Mouse (Mus musculus): ENCODE measurements around the gene Ninj2. TPM values are rescaled to one million over a fixed set of nuclear protein-coding genes. Genes with fewer than 3 reads are reported as not detected.

Ninj2 gene
- polyA plus RNA-seq, 1 experiment from 2014 or later = not detected

DNA sequence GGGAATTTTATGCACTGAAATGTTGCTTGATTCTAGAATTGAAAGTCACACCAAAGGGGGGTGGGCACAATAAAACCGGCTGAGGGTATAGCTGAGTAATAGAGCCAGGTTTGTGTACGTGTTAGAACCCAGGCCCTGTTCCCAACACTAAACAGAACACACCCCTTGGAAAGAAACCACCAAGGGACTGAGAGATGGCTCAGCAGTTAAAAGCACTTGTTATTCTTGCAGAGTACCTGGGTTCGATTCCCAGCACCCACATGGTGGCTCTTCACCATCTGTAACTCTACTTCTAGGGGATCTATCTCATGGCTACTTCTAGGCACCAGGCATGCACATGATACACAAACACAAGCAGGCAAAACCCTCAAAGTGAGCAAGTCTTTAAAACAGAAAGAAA lies 20.7 kb downstream of the Ninj2 start:
- peaks cover 10% of the 10 kb centered on the region for H3K4me1 ChIP-seq
- H3K27me3 ChIP-seq = no peaks in the 10 kb centered on the region
- no peaks in the 10 kb centered on the region for H3K9me3 ChIP-seq
- no peaks in the 10 kb centered on the region for H3K36me3 ChIP-seq
- H3K9ac ChIP-seq (replicated peaks) = no peak overlapping the region
- no peak overlapping the region for H3K4me3 ChIP-seq
- 98% methylated on average over 3 of the region's 3 CpGs for WGBS
- H3K4me2 ChIP-seq (replicated peaks) = no peak overlapping the region
- no peak for ATAC-seq (replicated peaks)
- H3K27ac ChIP-seq (replicated peaks) = no peak overlapping the region

DNA sequence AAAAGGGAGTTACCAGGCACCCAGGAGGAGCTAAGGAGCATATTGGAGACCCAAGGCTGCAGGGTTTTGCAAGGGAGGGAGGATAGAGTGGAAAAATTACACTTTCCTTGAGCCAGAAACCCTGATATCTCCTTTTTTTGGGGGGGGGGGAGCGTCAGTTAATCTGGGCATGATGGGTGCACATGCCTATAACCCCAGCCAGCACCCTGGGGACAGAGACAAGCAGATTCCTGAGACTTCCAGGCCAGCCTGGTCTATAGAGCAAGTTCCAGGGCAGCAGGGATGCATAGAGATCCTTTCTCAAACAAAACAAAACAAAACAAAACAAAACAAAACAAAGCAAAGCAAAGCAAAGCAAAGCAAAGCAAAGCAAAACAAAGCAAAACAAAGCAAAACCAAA lies 21.1 kb downstream of the Ninj2 start:
- peaks cover 10% of the 10 kb centered on the region for H3K4me1 ChIP-seq
- WGBS = 71% methylated on average over 1 of the region's 1 CpGs

DNA sequence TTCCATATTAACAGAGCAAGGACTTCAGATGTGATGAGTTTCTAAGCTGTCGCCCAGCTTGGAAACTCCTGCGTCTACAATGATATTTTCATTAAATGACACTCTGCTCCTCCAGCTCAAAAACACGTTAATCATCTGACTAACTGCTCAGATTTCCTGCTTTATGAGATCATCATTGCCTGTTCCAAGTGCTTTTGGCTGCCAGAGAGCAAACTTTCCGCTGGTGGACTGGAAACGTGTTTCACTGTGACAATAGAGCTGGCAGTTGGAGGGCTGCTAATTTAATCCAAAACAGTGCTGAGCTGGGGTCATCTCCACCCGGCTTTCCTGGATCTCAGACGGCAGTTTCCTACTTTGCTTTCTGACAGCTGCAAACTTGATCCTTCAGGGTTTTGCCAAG lies 21.5 kb downstream of the Ninj2 start:
- Histone ChIP-seq H3K36me3 (no peaks in the 10 kb centered on the region), H3K27me3 (no peaks in the 10 kb centered on the region), H3K4me2 (replicated peaks) (no peak overlapping the region), H3K4me3 (no peak overlapping the region), H3K27ac (replicated peaks) (no peak overlapping the region), H3K9me3 (no peaks in the 10 kb centered on the region), H3K9ac (replicated peaks) (no peak overlapping the region), H3K4me1 (peaks cover 10% of the 10 kb centered on the region)
- 11% methylated on average over 7 of the region's 7 CpGs for WGBS
- ATAC-seq (replicated peaks) = no peak

More for the DNA sequence above, 21.1 kb downstream of the Ninj2 start:
- Histone ChIP-seq H3K4me3 (no peak overlapping the region), H3K27ac (replicated peaks) (no peak overlapping the region), H3K36me3 (no peaks in the 10 kb centered on the region), H3K4me2 (replicated peaks) (no peak overlapping the region), H3K27me3 (no peaks in the 10 kb centered on the region), H3K9me3 (no peaks in the 10 kb centered on the region), H3K9ac (replicated peaks) (no peak overlapping the region)
- ATAC-seq (replicated peaks) = no peak

DNA sequence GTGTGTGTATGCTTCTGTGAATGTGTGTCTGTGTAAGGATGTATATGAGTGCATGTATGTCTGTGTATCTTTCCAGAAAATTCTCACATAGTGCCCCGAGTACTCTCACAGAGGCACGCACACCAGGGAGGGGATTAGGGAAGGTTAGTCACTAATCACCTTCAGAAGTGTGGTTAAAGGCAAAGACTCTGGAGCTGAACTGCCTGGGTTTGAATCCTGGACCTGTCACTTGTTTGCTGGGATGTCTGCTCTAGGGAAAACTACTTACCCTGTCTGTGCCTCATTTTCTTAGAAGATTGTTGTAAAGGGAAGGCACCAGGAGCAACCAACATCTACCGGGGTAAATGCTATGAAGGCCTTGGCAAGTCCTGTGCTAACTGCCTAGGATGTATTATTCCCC lies 22.3 kb downstream of the Ninj2 start:
- Histone ChIP-seq H3K4me3 (no peak overlapping the region), H3K36me3 (no peaks in the 10 kb centered on the region), H3K27ac (replicated peaks) (no peak overlapping the region), H3K9ac (replicated peaks) (no peak overlapping the region), H3K9me3 (no peaks in the 10 kb centered on the region), H3K27me3 (no peaks in the 10 kb centered on the region), H3K4me1 (peaks cover 10% of the 10 kb centered on the region), H3K4me2 (replicated peaks) (no peak overlapping the region)
- ATAC-seq (replicated peaks) = no peak
- 37% methylated on average over 3 of the region's 3 CpGs for WGBS

DNA sequence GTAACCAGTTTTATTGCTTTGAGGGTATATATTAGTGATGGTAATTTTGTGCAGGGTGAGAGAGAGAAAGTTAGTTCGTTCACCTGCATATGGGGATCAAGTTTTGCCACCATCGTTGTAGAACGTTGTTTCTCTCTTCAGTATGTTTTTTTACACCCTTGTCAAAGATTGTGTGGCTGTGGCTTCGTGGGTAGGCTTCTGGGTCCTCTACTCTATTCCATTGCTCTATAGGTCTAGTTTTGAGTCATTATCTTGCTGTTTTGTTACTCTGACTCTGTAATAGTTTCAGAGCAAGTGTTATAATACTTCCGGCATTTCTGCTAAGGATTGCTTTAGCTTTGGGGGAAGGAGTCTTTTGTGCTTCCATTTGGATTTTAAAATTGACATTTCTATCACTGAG lies 26.7 kb downstream of the Ninj2 start:
- Histone ChIP-seq H3K4me3 (no peak overlapping the region), H3K36me3 (no peaks in the 10 kb centered on the region), H3K27ac (replicated peaks) (no peak overlapping the region), H3K9me3 (no peaks in the 10 kb centered on the region), H3K4me1 (no peaks in the 10 kb centered on the region), H3K9ac (replicated peaks) (no peak overlapping the region), H3K4me2 (replicated peaks) (no peak overlapping the region), H3K27me3 (no peaks in the 10 kb centered on the region)
- ATAC-seq (replicated peaks) = no peak
- 81% methylated on average over 5 of the region's 5 CpGs for WGBS

DNA sequence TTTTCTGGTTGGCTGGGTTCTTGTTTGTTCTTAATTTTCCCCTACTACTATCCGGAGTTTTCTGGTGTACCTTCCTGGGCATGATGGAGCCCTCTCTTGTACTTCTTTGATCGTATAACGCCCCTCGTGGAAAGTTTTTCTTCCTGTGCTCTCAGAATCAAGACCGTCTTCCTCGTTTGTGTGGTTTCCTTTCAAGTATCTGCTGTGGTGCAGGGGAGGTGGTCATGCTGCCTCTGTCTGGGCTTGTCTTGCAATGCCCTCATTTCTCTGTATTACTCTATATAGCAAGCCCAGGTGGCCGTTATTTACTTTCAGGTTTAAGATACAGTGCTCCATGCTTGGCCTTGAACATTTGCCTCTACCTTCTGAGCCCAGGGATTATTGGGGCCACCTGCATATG lies 31.5 kb downstream of the Ninj2 start:
- 91% methylated on average over 7 of the region's 7 CpGs for WGBS
- no peaks in the 10 kb centered on the region for H3K9me3 ChIP-seq
- no peaks in the 10 kb centered on the region for H3K36me3 ChIP-seq
- H3K27me3 ChIP-seq = no peaks in the 10 kb centered on the region
- H3K9ac ChIP-seq (replicated peaks) = no peak overlapping the region
- no peak overlapping the region for H3K4me2 ChIP-seq (replicated peaks)
- H3K4me1 ChIP-seq = no peaks in the 10 kb centered on the region
- no peak overlapping the region for H3K4me3 ChIP-seq
- ATAC-seq (replicated peaks) = no peak
- no peak overlapping the region for H3K27ac ChIP-seq (replicated peaks)

DNA sequence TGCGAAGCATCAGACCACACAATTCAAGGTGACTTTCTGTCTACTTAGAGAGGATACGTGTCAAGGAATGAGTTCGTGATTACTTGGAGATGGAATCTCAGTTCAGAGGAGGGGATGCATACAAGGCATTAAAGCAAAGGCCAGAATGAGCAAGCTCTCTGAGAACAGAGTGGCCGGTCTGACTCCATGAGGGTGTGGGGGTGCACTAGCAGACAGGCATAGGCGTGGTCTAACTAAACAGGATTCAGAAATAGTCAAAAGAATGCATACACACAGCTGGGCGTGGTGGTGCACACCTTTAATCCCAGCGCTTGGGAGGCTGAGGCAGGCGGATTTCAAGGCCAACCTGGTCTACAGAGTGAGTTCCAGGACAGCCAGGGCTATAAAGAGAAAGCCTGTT lies 33.3 kb downstream of the Ninj2 start:
- H3K4me1 ChIP-seq = no peaks in the 10 kb centered on the region
- no peaks in the 10 kb centered on the region for H3K9me3 ChIP-seq
- H3K27ac ChIP-seq (replicated peaks) = no peak overlapping the region
- 94% methylated on average over 8 of the region's 8 CpGs for WGBS
- no peak overlapping the region for H3K4me2 ChIP-seq (replicated peaks)
- no peak for ATAC-seq (replicated peaks)
- no peaks in the 10 kb centered on the region for H3K36me3 ChIP-seq
- no peak overlapping the region for H3K9ac ChIP-seq (replicated peaks)
- no peak overlapping the region for H3K4me3 ChIP-seq
- no peaks in the 10 kb centered on the region for H3K27me3 ChIP-seq

DNA sequence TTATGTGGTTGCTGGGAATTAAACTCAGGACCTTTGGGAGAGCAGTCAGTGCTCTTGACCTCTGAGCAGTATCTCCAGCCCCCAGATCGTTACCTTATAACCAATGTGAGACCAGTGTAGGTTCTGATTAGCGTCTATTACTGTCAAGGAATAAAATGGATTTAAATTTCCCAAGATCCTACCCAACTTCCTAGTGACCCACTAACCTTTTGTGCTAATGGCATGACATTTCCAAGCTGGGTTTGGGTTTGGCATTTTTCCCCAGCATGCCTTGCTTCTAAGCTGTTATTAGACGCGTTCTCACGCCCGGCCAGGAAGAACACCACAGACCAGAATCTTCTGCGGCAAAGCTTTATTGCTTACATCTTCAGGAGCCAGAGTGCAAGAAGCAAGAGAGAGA lies 34.2 kb downstream of the Ninj2 start:
- no peak for ATAC-seq (replicated peaks)
- H3K36me3 ChIP-seq = no peaks in the 10 kb centered on the region
- no peak overlapping the region for H3K4me2 ChIP-seq (replicated peaks)
- H3K27ac ChIP-seq (replicated peaks) = no peak overlapping the region
- WGBS = 96% methylated on average over 7 of the region's 7 CpGs
- H3K9ac ChIP-seq (replicated peaks) = no peak overlapping the region
- H3K4me3 ChIP-seq = no peak overlapping the region
- no peaks in the 10 kb centered on the region for H3K27me3 ChIP-seq
- no peaks in the 10 kb centered on the region for H3K9me3 ChIP-seq
- H3K4me1 ChIP-seq = no peaks in the 10 kb centered on the region

DNA sequence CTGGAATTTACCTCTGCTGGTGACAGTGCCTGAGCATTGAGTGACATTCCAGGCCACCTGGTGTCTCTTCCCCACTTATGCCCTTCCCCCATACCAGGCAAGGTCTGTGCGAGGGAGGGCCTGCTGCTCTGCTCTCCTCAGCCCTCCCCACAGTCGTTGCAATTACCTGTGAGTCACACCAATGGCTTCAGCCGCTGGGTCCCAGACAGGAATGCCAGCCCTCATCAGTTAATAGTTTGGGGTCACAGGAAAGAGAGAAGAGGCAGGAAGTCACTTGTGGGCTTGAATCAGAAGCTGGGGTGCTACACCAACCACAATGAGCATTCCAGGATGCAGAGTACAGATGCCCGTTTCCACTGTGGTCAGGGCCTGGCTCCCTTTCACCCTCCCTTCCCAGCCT lies 41.6 kb downstream of the Ninj2 start:
- Histone ChIP-seq H3K4me2 (replicated peaks) (no peak overlapping the region), H3K9me3 (no peaks in the 10 kb centered on the region), H3K4me3 (no peak overlapping the region), H3K9ac (replicated peaks) (no peak overlapping the region), H3K27me3 (no peaks in the 10 kb centered on the region), H3K27ac (replicated peaks) (no peak overlapping the region), H3K4me1 (no peaks in the 10 kb centered on the region), H3K36me3 (no peaks in the 10 kb centered on the region)
- WGBS = 80% methylated on average over 4 of the region's 4 CpGs
- no peak for ATAC-seq (replicated peaks)

DNA sequence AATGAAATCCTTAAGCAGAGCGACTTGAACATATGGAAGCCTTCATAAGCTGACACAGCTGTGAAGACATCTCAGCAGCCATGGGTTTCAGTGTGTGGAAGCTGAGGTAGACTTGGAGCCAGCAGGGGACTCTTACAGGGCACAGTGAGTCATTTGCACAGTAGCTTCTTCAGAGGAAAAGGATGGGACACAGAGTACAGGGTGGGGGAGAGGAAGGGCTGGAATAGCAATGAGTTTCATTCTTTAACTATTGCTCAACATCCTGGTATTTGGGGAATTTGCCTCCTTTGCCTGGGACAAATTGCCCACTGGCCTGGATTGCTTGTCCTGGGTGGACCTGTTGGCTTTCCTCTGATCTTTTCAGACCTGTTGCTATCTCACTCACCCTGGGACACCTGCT lies 52.3 kb downstream of the Ninj2 start:
- Histone ChIP-seq H3K4me2 (replicated peaks) (no peak overlapping the region), H3K36me3 (no peaks in the 10 kb centered on the region), H3K4me1 (0 out of 2 replicates have a peak, but pooled peaks cover 3% of the 10 kb centered on the region), H3K4me3 (no peak overlapping the region), H3K9ac (replicated peaks) (no peak overlapping the region), H3K27me3 (no peaks in the 10 kb centered on the region), H3K27ac (replicated peaks) (no peak overlapping the region), H3K9me3 (no peaks in the 10 kb centered on the region)
- WGBS = 84% methylated on average over 1 of the region's 1 CpGs
- ATAC-seq (replicated peaks) = no peak

DNA sequence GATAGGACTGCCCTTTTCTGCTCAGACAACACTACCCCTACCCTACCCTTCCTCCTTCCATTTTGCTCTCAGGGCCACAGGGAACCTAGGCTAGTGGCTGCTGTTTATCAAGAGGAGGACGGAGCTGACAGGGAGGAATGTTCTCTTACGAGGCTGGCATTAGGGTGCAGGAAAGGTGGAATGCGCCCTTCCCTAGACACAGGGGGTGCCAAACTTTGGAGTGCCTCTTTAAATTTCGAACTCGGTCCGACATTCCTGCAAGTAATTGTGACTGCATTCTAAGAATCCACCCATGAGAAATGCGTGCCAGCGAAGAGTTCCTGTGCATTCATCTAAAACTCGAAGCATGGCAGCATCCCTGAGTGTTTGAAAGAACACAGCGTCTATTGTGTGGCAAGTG lies 53.5 kb downstream of the Ninj2 start:
- H3K27me3 ChIP-seq = no peaks in the 10 kb centered on the region

DNA sequence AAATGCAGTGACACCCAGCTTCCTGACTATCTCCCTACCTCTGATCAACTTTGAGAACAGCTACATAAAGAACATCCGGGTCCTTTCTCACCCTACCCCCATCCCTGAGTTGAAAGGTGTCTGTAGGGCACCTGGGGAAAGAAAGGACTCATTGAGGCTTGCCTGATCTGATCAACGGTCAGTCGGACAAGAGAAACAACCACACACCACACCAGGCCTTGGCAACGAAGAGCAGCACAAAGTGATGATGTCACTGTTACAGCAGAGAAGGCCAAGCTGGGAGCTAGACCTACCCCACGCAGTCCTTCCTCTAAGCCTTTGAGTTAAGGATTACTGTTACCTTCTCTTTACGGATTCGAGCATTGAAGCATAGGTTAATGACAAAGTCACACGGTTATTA lies 54.3 kb downstream of the Ninj2 start:
- Histone ChIP-seq H3K36me3 (no peaks in the 10 kb centered on the region), H3K4me2 (replicated peaks) (no peak overlapping the region), H3K9me3 (no peaks in the 10 kb centered on the region), H3K4me1 (0 out of 2 replicates have a peak, but pooled peaks cover 3% of the 10 kb centered on the region), H3K27me3 (no peaks in the 10 kb centered on the region), H3K9ac (replicated peaks) (no peak overlapping the region), H3K4me3 (no peak overlapping the region), H3K27ac (replicated peaks) (no peak overlapping the region)
- no peak for ATAC-seq (replicated peaks)
- WGBS = 44% methylated on average over 8 of the region's 8 CpGs

More for the DNA sequence above, 53.5 kb downstream of the Ninj2 start:
- H3K4me3 ChIP-seq = no peak overlapping the region
- ATAC-seq (replicated peaks) = no peak
- H3K36me3 ChIP-seq = no peaks in the 10 kb centered on the region
- no peak overlapping the region for H3K4me2 ChIP-seq (replicated peaks)
- H3K27ac ChIP-seq (replicated peaks) = no peak overlapping the region
- H3K9ac ChIP-seq (replicated peaks) = no peak overlapping the region
- 0 out of 2 replicates have a peak, but pooled peaks cover 3% of the 10 kb centered on the region for H3K4me1 ChIP-seq
- 59% methylated on average over 10 of the region's 10 CpGs for WGBS
- H3K9me3 ChIP-seq = no peaks in the 10 kb centered on the region

DNA sequence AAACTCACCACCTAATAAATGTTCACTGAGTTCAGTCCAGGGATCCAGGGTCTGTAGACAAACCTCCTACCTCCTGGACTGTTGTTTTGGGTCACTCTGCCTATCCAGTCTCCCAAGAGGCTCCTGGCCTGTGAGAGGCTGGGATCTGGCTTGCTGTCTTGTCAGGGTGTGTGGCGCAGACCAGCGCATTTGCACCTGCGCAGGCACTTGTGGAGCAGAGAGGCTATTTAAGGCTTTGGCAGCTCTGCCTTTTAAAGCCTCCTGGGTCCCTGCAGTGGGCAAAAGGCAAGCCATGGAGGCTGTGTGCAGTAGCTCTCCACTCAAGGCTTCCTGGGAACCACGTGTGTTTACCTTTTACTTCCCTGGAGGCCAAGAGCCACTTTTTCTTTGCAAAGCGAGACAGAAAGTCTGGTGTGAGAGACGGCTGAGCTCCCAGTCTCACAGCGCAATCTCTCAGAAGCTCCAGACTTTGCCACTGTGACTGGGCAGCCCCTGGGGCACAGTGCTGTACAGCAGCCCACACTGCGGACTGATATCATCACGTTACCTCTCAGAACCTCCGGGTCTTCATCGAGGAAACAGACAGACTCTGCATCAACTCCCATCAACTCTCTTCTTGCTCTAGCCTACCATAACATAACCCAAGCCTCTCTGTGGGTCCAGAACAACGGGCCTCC lies 55.7 kb downstream of the Ninj2 start:
- Histone ChIP-seq H3K36me3 (no peaks in the 10 kb centered on the region), H3K27me3 (no peaks in the 10 kb centered on the region), H3K4me1 (0 out of 2 replicates have a peak, but pooled peaks cover 3% of the 10 kb centered on the region), H3K27ac (replicated peaks) (no peak overlapping the region), H3K9ac (replicated peaks) (no peak overlapping the region), H3K9me3 (no peaks in the 10 kb centered on the region), H3K4me3 (no peak overlapping the region), H3K4me2 (replicated peaks) (no peak overlapping the region)
- ATAC-seq (replicated peaks) = no peak
- 88% methylated on average over 12 of the region's 12 CpGs for WGBS

Measured in forebrain, embryonic 15.5 days (tissue).